Mouse (Mus musculus) right cerebral cortex, adult 2 months (tissue): ENCODE data around the gene Olfr884.

Source experiments
- DNase-seq, 2 experiments: peaks; one replicate each; pipeline ENCODE4 v3.0.0; 2021 to 2022; ENCODE audit warnings: low spot score in 2 of 2

The Olfr884 gene

GRCm38 (mm10) chr9:38046255-38046654 lies at the start of gene Olfr884:
TSS of gene Olfr884 (plus strand) at chr9:38046555.
- no peak for DNase-seq

GRCm38 (mm10) chr9:37998581-37999204 lies 47.7 kb upstream of the Olfr884 start:
- peak in 1 of 2 experiments; percentile 5 for DNase-seq

- no peak for DNase-seq
These were observed 46.3 kb upstream of the Olfr884 start for GRCm38 (mm10) chr9:38000021-38000420.

GRCm38 (mm10) chr9:38025508-38025907 lies 20.8 kb upstream of the Olfr884 start, which contains the start of gene Olfr883:
TSS of gene Olfr883 (plus strand) at chr9:38025808.
- no peak for DNase-seq

DNA sequence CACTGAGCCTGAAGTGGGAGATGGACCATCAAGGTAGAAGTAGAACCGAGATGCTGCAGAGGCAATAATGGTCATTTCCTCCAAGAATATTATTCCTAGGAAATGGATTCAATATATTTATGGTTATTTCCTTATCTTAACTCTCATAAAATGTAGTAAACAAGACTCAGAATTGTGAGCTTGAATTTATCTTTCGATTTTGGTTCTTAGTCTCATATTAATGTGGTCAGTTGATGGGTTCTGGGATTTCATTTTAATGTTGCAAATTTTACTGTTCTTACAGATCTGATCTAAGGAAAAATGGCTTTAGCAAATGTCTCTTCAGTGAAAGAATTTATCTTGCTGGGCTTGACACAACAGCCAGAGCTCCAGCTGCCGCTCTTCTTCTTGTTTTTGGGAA lies 14.7 kb downstream of the Olfr884 start, which contains the start of gene Olfr885:
Gene Olfr885 (plus strand): TSS at position 301 of the 400 bp plus-strand sequence.
- no peak for DNase-seq

DNA sequence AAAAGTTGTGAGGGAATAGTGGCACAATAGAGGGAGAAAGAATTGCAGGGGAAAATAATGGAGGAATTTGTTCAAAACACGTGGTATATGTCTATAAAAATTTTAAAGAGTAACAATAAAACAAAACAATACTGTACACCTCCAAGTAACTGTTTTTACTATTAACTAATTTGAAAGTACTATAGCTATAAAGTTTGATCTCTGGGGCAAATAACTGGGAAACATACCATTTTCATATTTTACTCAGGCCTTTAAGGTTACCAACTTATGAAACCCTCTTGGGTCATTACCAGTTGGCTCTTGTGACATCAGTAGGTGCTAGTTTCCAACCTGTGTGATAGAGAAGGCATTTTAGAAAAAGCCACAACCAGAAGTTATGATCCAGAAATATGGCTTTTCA lies 37.4 kb downstream of the Olfr884 start, which contains the start of gene Olfr887:
Gene Olfr887 (plus strand): TSS at position 301 of the 400 bp plus-strand sequence.
- no peak for DNase-seq
